Mouse (Mus musculus): ENCODE measurements around the gene Ggact. TPM values are rescaled to one million over a fixed set of nuclear protein-coding genes. Genes with fewer than 3 reads are reported as not detected.

The Ggact gene
- polyA plus RNA-seq, 1 experiment from 2014 or later: 6.8 TPM

GRCm38 (mm10) chr14:122876723-122877122, 36.8 kb downstream of the Ggact start:
- Histone ChIP-seq H3K36me3 (no peaks in the 10 kb centered on the region), H3K4me2 (no peak overlapping the region), H3K4me1 (replicated peaks) (peaks cover 29% of the 10 kb centered on the region), H3K9me3 (no peaks in the 10 kb centered on the region), H3K4me3 (no peak overlapping the region), H3K27ac (no peak overlapping the region), H3K9ac (0 out of 2 replicates have a peak overlapping the region, but pooled peaks have one; percentile 29), H3K27me3 (peaks cover 22% of the 10 kb centered on the region; the same call in 1 of the 2 replicates)
- ATAC-seq (ENCODE audit: low FRiP score): 0 out of 2 replicates have a peak, but pooled peaks have one; percentile 44
- WGBS: 69% methylated on average over 7 of the region's 7 CpGs

- 3% methylated on average over 6 of the region's 6 CpGs for WGBS
- H3K27me3 ChIP-seq: peaks cover 22% of the 10 kb centered on the region; the same call in 1 of the 2 replicates
- H3K4me3 ChIP-seq: no peak overlapping the region
- peak overlapping the region; percentile 49; the same call in 1 of the 2 replicates for H3K9ac ChIP-seq
- H3K4me1 ChIP-seq (replicated peaks): peaks cover 26% of the 10 kb centered on the region
- H3K4me2 ChIP-seq: no peak overlapping the region
- H3K9me3 ChIP-seq: no peaks in the 10 kb centered on the region
- H3K27ac ChIP-seq: peak overlapping the region; percentile 63; the same call in 1 of the 2 replicates
- no peaks in the 10 kb centered on the region for H3K36me3 ChIP-seq
- ATAC-seq (ENCODE audit: low FRiP score): peak; percentile 90
Observed at GRCm38 (mm10) chr14:122876163-122876562, 37.4 kb downstream of the Ggact start.

GRCm38 (mm10) chr14:122875636-122876035, 37.9 kb downstream of the Ggact start:
- H3K4me2 ChIP-seq: no peak overlapping the region
- peaks cover 26% of the 10 kb centered on the region for H3K4me1 ChIP-seq (replicated peaks)
- H3K9me3 ChIP-seq: no peaks in the 10 kb centered on the region
- H3K4me3 ChIP-seq: no peak overlapping the region
- peak overlapping the region; percentile 49 for H3K9ac ChIP-seq
- WGBS: 38% methylated on average over 6 of the region's 6 CpGs
- H3K27ac ChIP-seq: peak overlapping the region; percentile 63
- H3K36me3 ChIP-seq: no peaks in the 10 kb centered on the region
- H3K27me3 ChIP-seq: peaks cover 22% of the 10 kb centered on the region; the same call in 1 of the 2 replicates
- ATAC-seq (ENCODE audit: low FRiP score): 0 out of 2 replicates have a peak, but pooled peaks have one; percentile 25

GRCm38 (mm10) chr14:122875056-122875455, 38.5 kb downstream of the Ggact start:
- H3K27ac ChIP-seq: no peak overlapping the region
- 0 out of 2 replicates have a peak overlapping the region, but pooled peaks have one; percentile 49 for H3K9ac ChIP-seq

GRCm38 (mm10) chr14:122872612-122873011, 40.9 kb downstream of the Ggact start:
- Histone ChIP-seq H3K4me2 (no peak overlapping the region), H3K9ac (no peak overlapping the region), H3K27ac (no peak overlapping the region), H3K4me1 (replicated peaks) (peaks cover 23% of the 10 kb centered on the region), H3K36me3 (no peaks in the 10 kb centered on the region), H3K9me3 (no peaks in the 10 kb centered on the region), H3K4me3 (no peak overlapping the region), H3K27me3 (peaks cover 14% of the 10 kb centered on the region; the same call in 1 of the 2 replicates)
- no peak for ATAC-seq (ENCODE audit: low FRiP score)
- WGBS: 81% methylated on average over 6 of the region's 6 CpGs

More at GRCm38 (mm10) chr14:122875056-122875455, 38.5 kb downstream of the Ggact start:
- Histone ChIP-seq H3K4me2 (no peak overlapping the region), H3K27me3 (peaks cover 22% of the 10 kb centered on the region; the same call in 1 of the 2 replicates), H3K4me1 (replicated peaks) (peaks cover 23% of the 10 kb centered on the region), H3K4me3 (no peak overlapping the region), H3K36me3 (no peaks in the 10 kb centered on the region), H3K9me3 (no peaks in the 10 kb centered on the region)
- WGBS: 58% methylated on average over 8 of the region's 8 CpGs
- ATAC-seq (ENCODE audit: low FRiP score): no peak

GRCm38 (mm10) chr14:122871841-122872580, 41.5 kb downstream of the Ggact start:
- H3K9ac ChIP-seq: no peak overlapping the region
- peak; percentile 55 for ATAC-seq (ENCODE audit: low FRiP score)
- H3K27me3 ChIP-seq: peaks cover 14% of the 10 kb centered on the region; the same call in 1 of the 2 replicates
- H3K36me3 ChIP-seq: no peaks in the 10 kb centered on the region
- H3K27ac ChIP-seq: no peak overlapping the region
- peaks cover 23% of the 10 kb centered on the region for H3K4me1 ChIP-seq (replicated peaks)
- H3K4me3 ChIP-seq: no peak overlapping the region
- no peaks in the 10 kb centered on the region for H3K9me3 ChIP-seq
- 39% methylated on average over 4 of the region's 4 CpGs for WGBS
- H3K4me2 ChIP-seq: no peak overlapping the region

- no peak overlapping the region for H3K4me2 ChIP-seq
- no peak overlapping the region for H3K4me3 ChIP-seq
- no peaks in the 10 kb centered on the region for H3K9me3 ChIP-seq
- no peak for ATAC-seq (ENCODE audit: low FRiP score)
- H3K27ac ChIP-seq: no peak overlapping the region
- peaks cover 7% of the 10 kb centered on the region; the same call in 1 of the 2 replicates for H3K27me3 ChIP-seq
- peaks cover 12% of the 10 kb centered on the region for H3K4me1 ChIP-seq (replicated peaks)
- H3K36me3 ChIP-seq: no peaks in the 10 kb centered on the region
- 71% methylated on average over 6 of the region's 6 CpGs for WGBS
- H3K9ac ChIP-seq: no peak overlapping the region
Observed at GRCm38 (mm10) chr14:122869831-122870230, 43.7 kb downstream of the Ggact start.

GRCm38 (mm10) chr14:122867531-122868285, 45.8 kb downstream of the Ggact start:
- peaks cover 11% of the 10 kb centered on the region for H3K4me1 ChIP-seq (replicated peaks)
- H3K9ac ChIP-seq: no peak overlapping the region
- no peaks in the 10 kb centered on the region for H3K9me3 ChIP-seq
- no peak overlapping the region for H3K4me2 ChIP-seq
- no peak for ATAC-seq (ENCODE audit: low FRiP score)
- H3K4me3 ChIP-seq: no peak overlapping the region
- H3K27me3 ChIP-seq: no peaks in the 10 kb centered on the region
- H3K36me3 ChIP-seq: no peaks in the 10 kb centered on the region
- no peak overlapping the region for H3K27ac ChIP-seq
- 79% methylated on average over 4 of the region's 4 CpGs for WGBS

- 82% methylated on average over 4 of the region's 4 CpGs for WGBS
Observed at GRCm38 (mm10) chr14:122865462-122866129, 48.0 kb downstream of the Ggact start.

GRCm38 (mm10) chr14:122862623-122863022, 50.9 kb downstream of the Ggact start:
- WGBS: 48% methylated on average over 4 of the region's 4 CpGs

More at GRCm38 (mm10) chr14:122865462-122866129, 48.0 kb downstream of the Ggact start:
- Histone ChIP-seq H3K9ac (no peak overlapping the region), H3K4me1 (replicated peaks) (no peaks in the 10 kb centered on the region), H3K27me3 (no peaks in the 10 kb centered on the region), H3K9me3 (no peaks in the 10 kb centered on the region), H3K27ac (no peak overlapping the region), H3K4me3 (no peak overlapping the region), H3K36me3 (no peaks in the 10 kb centered on the region), H3K4me2 (no peak overlapping the region)
- no peak for ATAC-seq (ENCODE audit: low FRiP score)

GRCm38 (mm10) chr14:122859792-122860191, 53.8 kb downstream of the Ggact start:
- Histone ChIP-seq H3K27ac (no peak overlapping the region), H3K9ac (no peak overlapping the region), H3K9me3 (no peaks in the 10 kb centered on the region), H3K27me3 (no peaks in the 10 kb centered on the region), H3K4me3 (no peak overlapping the region), H3K4me2 (no peak overlapping the region), H3K36me3 (no peaks in the 10 kb centered on the region; the same call in 1 of the 2 replicates), H3K4me1 (replicated peaks) (no peaks in the 10 kb centered on the region)
- WGBS: 94% methylated on average over 1 of the region's 1 CpGs
- no peak for ATAC-seq (ENCODE audit: low FRiP score)

More at GRCm38 (mm10) chr14:122862623-122863022, 50.9 kb downstream of the Ggact start:
- no peaks in the 10 kb centered on the region for H3K4me1 ChIP-seq (replicated peaks)
- no peak for ATAC-seq (ENCODE audit: low FRiP score)
- H3K9ac ChIP-seq: no peak overlapping the region
- no peak overlapping the region for H3K4me3 ChIP-seq
- no peaks in the 10 kb centered on the region for H3K27me3 ChIP-seq
- no peak overlapping the region for H3K27ac ChIP-seq
- H3K36me3 ChIP-seq: no peaks in the 10 kb centered on the region; the same call in 1 of the 2 replicates
- no peak overlapping the region for H3K4me2 ChIP-seq
- H3K9me3 ChIP-seq: no peaks in the 10 kb centered on the region
